Mouse (Mus musculus) left cerebral cortex, postnatal 36 days (tissue): ENCODE results near the gene Gm13539. TPM values are rescaled to one million over a fixed set of nuclear protein-coding genes. Genes with fewer than 3 reads are reported as not detected.
A peak's percentile ranks its signal among the peaks of the same experiment; 100 is the strongest.

Experiments used
- DNase-seq, 2 experiments: peaks; one replicate each; pipeline ENCODE4 v3.0.0; 2021 to 2022; ENCODE audit warnings: low spot score in 2 of 2, mixed read lengths in 1 of 2
- intact Hi-C: fragments of 180-260 bp; cut with DNase I; formaldehyde crosslinking; loops from one replicate; pipeline ENCODE4 v1.15.1; 2025
- total RNA-seq, 2 experiments: library from RNA; stranded (reverse); gene quantifications; 2 replicates each; pipeline ENCODE4 v1.2.3; 2021

Gm13539 gene
- total RNA-seq, 2 experiments from 2014 or later = not detected

DNA sequence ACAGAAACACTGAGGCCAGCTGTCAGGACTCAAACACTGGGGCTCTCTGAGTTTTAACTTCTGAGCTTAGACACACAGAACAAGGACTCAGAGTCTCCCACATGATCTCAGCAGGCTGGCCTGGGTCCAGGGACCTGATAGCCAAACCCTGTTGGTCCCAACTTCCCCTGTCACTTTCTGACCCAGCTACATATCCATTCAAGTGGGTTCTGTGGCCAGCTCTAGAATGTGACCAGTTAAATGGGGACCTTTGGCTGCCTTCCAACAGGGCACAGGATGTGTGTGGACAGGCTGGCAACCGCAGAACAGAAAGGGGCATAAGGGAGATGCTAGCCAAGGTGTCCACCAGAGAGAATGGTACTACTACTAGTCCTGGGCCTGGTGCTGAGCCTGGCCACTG is 40.7 kb downstream of the Gm13539 start, which contains the start of gene Lcn9:
TSS of gene Lcn9 (plus strand) at position 348 of the 400 bp plus-strand sequence.
- intact Hi-C loops = no loop called here
- no peak for DNase-seq

DNA sequence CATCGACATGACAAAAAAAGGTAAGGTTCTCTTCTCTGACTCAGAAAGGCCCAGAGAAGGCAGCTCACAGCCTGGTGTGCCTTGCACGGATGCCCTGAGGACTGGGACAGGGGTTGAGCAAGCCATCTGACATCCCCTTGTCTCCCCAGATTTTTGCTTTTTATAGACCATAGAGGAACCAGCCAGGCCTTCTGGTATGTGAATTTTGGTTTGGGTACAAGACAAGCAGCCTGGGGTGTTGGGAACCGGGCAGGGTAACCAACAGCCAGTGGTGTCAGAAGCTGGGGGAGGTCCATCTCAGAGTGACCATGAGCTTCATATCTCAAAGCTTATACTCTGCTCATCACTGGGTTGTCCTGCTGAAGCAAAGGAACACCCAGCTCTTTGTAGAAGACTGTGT is 42.7 kb downstream of the Gm13539 start:
- intact Hi-C loops = no loop called here
- DNase-seq = no peak

DNA sequence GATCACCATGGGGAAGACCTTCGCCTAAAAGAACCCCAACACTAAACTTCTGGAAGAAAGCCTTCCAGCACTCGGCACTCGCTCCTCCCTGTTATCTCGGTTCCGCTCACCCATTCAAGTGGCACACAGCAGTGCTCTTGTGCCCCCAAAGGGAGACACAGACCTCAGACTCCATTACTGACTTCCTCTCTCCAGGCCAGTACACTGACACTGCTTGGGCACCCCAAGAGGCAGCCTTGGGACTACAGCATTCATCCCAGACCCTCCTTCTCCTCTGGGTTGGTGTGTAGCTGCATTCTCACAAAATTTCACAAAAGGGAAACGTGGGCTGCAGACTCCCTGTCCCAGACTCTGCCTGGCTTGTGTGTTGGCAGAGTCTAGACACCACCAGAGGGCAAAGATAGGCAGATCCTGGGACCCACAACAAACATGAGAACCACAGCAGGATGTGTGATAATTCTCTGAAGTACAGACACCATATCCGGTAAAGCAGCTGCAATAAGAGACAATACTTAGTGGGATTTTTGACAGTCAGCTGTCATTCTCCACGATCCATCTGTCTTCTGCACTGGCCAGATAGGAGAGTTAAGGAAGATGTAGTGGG is 46.4 kb downstream of the Gm13539 start:
- intact Hi-C loops = no loop called here

DNA sequence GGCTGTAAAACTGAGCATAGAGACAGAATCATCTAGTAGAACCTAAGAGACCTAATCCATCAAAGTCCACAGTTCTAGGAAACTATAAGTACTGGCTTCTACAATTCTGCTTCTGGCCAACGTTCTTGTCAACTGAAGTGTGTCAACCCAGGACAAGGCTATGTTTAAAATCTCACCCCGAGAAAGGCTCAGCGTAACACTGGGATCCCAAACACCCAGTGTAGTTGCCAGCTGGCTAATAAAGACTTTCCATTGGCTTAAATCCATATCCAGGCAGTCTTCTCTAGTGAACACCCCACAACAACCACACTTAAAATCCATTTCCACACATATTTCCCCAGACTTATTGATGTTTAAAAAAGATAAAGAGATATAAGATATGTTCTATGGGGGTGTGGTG is 48.7 kb downstream of the Gm13539 start:
- intact Hi-C loops = loop anchor here (10.0 kb wide), 2 partner anchors 174 to 314 kb away; no protein-coding TSS in a partner anchor

More for the DNA sequence above, 46.4 kb downstream of the Gm13539 start:
- no peak for DNase-seq

DNA sequence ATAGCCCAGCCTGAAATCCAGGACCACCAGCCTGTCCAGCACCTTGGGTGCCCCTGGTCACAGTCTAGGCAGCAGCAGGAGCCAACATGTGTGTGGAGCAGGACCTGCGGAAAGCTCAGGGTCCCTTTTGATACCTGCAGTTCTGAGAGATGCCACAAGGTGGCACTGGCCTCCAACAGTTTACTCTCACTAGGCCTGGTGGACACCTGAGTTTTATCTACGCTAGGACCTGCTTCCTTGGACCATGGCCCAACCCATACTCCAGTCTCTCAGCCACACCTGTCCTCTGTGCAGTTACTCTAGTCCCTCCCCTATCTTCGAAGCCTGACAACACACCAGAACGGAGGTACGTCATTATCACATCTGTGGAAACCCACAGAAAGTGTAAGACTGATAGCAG is 54.2 kb downstream of the Gm13539 start:
- intact Hi-C loops = loop anchor here (2.0 to 10.0 kb wide), 4 partner anchors 29 to 309 kb away; no protein-coding TSS in a partner anchor
- peak; percentile 72 to 78 for DNase-seq

More for the DNA sequence above, 48.7 kb downstream of the Gm13539 start:
- DNase-seq = no peak

Other genes with a start within 250 kb of the Gm13539 start
- 1 to 10 TPM; 8.7 to 9.3 TPM for gene Traf2, start 235.3 kb upstream of the Gm13539 start, total RNA-seq
- 100 to 1,000 TPM; 189 to 236 TPM for gene Edf1, start 224.4 kb upstream of the Gm13539 start, total RNA-seq
- 1 to 10 TPM; 1.4 to 2.4 TPM for gene Mamdc4, start 207.4 kb upstream of the Gm13539 start, total RNA-seq
- gene Phpt1, start 207.0 kb upstream of the Gm13539 start, total RNA-seq = 10 to 100 TPM; 74.6 to 75.4 TPM
- gene Ajm1, start 200.5 kb upstream of the Gm13539 start, total RNA-seq = 100 to 1,000 TPM in 1 of 2 experiments, 10 to 100 TPM in 1; 99.8 to 110 TPM
- gene Rabl6, start 173.7 kb upstream of the Gm13539 start, total RNA-seq = 100 to 1,000 TPM; 144 to 160 TPM
- not detected for gene Ccdc183, start 164.6 kb upstream of the Gm13539 start, total RNA-seq
- gene Tmem141, start 160.3 kb upstream of the Gm13539 start, total RNA-seq = 10 to 100 TPM; 19.8 to 29.2 TPM
- gene Fcna, start 154.2 kb upstream of the Gm13539 start, total RNA-seq = under 1 TPM; 0.25 to 0.50 TPM
- gene Lcn8, start 129.1 kb upstream of the Gm13539 start, total RNA-seq = not detected
- not detected for gene Lcn5, start 124.3 kb upstream of the Gm13539 start, total RNA-seq
- not detected for gene Lcn6, start 105.5 kb upstream of the Gm13539 start, total RNA-seq
- gene Lcn10, start 99.5 kb upstream of the Gm13539 start, total RNA-seq = not detected
- not detected for gene Obp2a, start 82.2 kb upstream of the Gm13539 start, total RNA-seq
- 100 to 1,000 TPM in 1 of 2 experiments, 10 to 100 TPM in 1; 83.5 to 107 TPM for gene Bmyc, start 75.5 kb upstream of the Gm13539 start, total RNA-seq
- gene Obp2b, start 45.2 kb upstream of the Gm13539 start, total RNA-seq = not detected
- gene Lcn3, start 16.7 kb upstream of the Gm13539 start, total RNA-seq = not detected
- not detected for gene Lcn11, start 5.2 kb upstream of the Gm13539 start, total RNA-seq
- not detected for gene Glt6d1, start 33.6 kb downstream of the Gm13539 start, total RNA-seq
- not detected for gene Lcn9, start 40.9 kb downstream of the Gm13539 start, total RNA-seq
- gene Sohlh1, start 65.0 kb downstream of the Gm13539 start, total RNA-seq = not detected
- 100 to 1,000 TPM; 100 to 155 TPM for gene Kcnt1, start 81.5 kb downstream of the Gm13539 start, total RNA-seq
- 100 to 1,000 TPM; 154 to 163 TPM for gene Camsap1, start 201.0 kb downstream of the Gm13539 start, total RNA-seq
- gene Ubac1, start 239.5 kb downstream of the Gm13539 start, total RNA-seq = 10 to 100 TPM; 63.2 to 64.8 TPM